Mouse (Mus musculus): ENCODE data around the gene 2510002D24Rik.
A peak's percentile ranks its signal among the peaks of the same experiment; 100 is the strongest.
"Not testable (repeated sequence)": the region's sequence is repeated elsewhere in the genome, so short reads cannot be mapped to it uniquely, and the experiment has no call there.

2510002D24Rik gene

GRCm38 (mm10) chr16:18836468-18837208 is at the start of gene 2510002D24Rik, which contains the start of gene Gm28539:
2510002D24Rik (plus strand) TSS chr16:18836578.
Gm28539 (plus strand) TSS chr16:18836584.
- DNase-seq = peak; percentile 94

- no peak for DNase-seq
Observed at GRCm38 (mm10) chr16:18786652-18787051, 49.7 kb upstream of the 2510002D24Rik start.

- no peak for DNase-seq
Observed at GRCm38 (mm10) chr16:18788627-18789406, 47.6 kb upstream of the 2510002D24Rik start.

- no peak for DNase-seq
Observed at GRCm38 (mm10) chr16:18795223-18795899, 41.0 kb upstream of the 2510002D24Rik start.

GRCm38 (mm10) chr16:18796645-18797044 is 39.7 kb upstream of the 2510002D24Rik start:
- no peak for DNase-seq

- DNase-seq = no peak
Observed at GRCm38 (mm10) chr16:18798151-18798550, 38.2 kb upstream of the 2510002D24Rik start.

- peak; percentile 74 for DNase-seq
Observed at GRCm38 (mm10) chr16:18798841-18799240, 37.5 kb upstream of the 2510002D24Rik start.

GRCm38 (mm10) chr16:18805746-18806145 is 30.6 kb upstream of the 2510002D24Rik start:
- no peak for DNase-seq

GRCm38 (mm10) chr16:18809001-18809400 is 27.4 kb upstream of the 2510002D24Rik start:
- no peak for DNase-seq

GRCm38 (mm10) chr16:18811032-18811431 is 25.3 kb upstream of the 2510002D24Rik start:
- no peak for DNase-seq

GRCm38 (mm10) chr16:18811468-18812384 is 24.7 kb upstream of the 2510002D24Rik start, which contains the start of the genes Ufd1 and Cdc45:
Ufd1 (plus strand) TSS chr16:18811779.
Cdc45 (minus strand) TSS chr16:18811987.
- DNase-seq = peak; percentile 81

GRCm38 (mm10) chr16:18812385-18812910 is 23.9 kb upstream of the 2510002D24Rik start:
- peak; percentile 15 for DNase-seq

- DNase-seq = no peak
Observed at GRCm38 (mm10) chr16:18822356-18822755, 14.0 kb upstream of the 2510002D24Rik start.

GRCm38 (mm10) chr16:18822925-18823324 is 13.5 kb upstream of the 2510002D24Rik start:
- DNase-seq = no peak

GRCm38 (mm10) chr16:18828630-18829029 is 7.7 kb upstream of the 2510002D24Rik start:
- no peak for DNase-seq

- DNase-seq = no peak
Observed at GRCm38 (mm10) chr16:18829102-18829501, 7.3 kb upstream of the 2510002D24Rik start.

GRCm38 (mm10) chr16:18833486-18833885 is 2.9 kb upstream of the 2510002D24Rik start:
- DNase-seq = no peak

- no peak for DNase-seq
Observed at GRCm38 (mm10) chr16:18836073-18836467, 308 bp upstream of the 2510002D24Rik start.

GRCm38 (mm10) chr16:18838346-18838745 is 2.0 kb downstream of the 2510002D24Rik start:
- no peak for DNase-seq

GRCm38 (mm10) chr16:18846301-18846820 is 10.0 kb downstream of the 2510002D24Rik start:
- DNase-seq = no peak

GRCm38 (mm10) chr16:18849521-18850190 is 13.3 kb downstream of the 2510002D24Rik start:
- DNase-seq = not testable (repeated sequence)

Measured in right cerebral cortex, postnatal 14 days (tissue).